Mouse (Mus musculus) lung, postnatal 36 days (tissue): Measurements from ENCODE around the gene Npb.
"Not testable (repeated sequence)": the region's sequence is repeated elsewhere in the genome, so short reads cannot be mapped to it uniquely, and the experiment has no call there.

Source experiments
- DNase-seq: peaks from one replicate; pipeline ENCODE4 v3.0.0; 2022; ENCODE audit warnings: mixed read lengths

Gene Npb

GRCm38 (mm10) chr11:120608241-120609034 is at the start of gene Npb:
Npb (plus strand) TSS chr11:120608477.
- no peak for DNase-seq

- DNase-seq, result not testable (repeated sequence)
These were observed 49.4 kb upstream of the Npb start for GRCm38 (mm10) chr11:120558843-120559242.

GRCm38 (mm10) chr11:120560952-120561728 is 47.1 kb upstream of the Npb start:
- DNase-seq, result no peak

- DNase-seq, result no peak
These were observed 45.3 kb upstream of the Npb start for GRCm38 (mm10) chr11:120562949-120563348.

- no peak for DNase-seq
These were observed 43.2 kb upstream of the Npb start for GRCm38 (mm10) chr11:120565114-120565513.

- no peak for DNase-seq
These were observed 40.0 kb upstream of the Npb start for GRCm38 (mm10) chr11:120568324-120568723.

GRCm38 (mm10) chr11:120571122-120571521 is 37.2 kb upstream of the Npb start:
- no peak for DNase-seq

GRCm38 (mm10) chr11:120571754-120572416 is 36.4 kb upstream of the Npb start:
- DNase-seq, result no peak

GRCm38 (mm10) chr11:120572417-120572751 is 35.9 kb upstream of the Npb start:
- DNase-seq, result no peak

GRCm38 (mm10) chr11:120572752-120573584 is 35.3 kb upstream of the Npb start, which contains the start of gene P4hb:
P4hb (minus strand) TSS chr11:120573253.
- peak; percentile 99 for DNase-seq

- DNase-seq, result peak; percentile 18
These were observed 34.5 kb upstream of the Npb start for GRCm38 (mm10) chr11:120573585-120574277.

GRCm38 (mm10) chr11:120574278-120574600 is 34.0 kb upstream of the Npb start:
- DNase-seq, result no peak

GRCm38 (mm10) chr11:120575046-120575445 is 33.2 kb upstream of the Npb start:
- DNase-seq, result no peak

GRCm38 (mm10) chr11:120575940-120576339 is 32.3 kb upstream of the Npb start:
- DNase-seq, result no peak

GRCm38 (mm10) chr11:120576365-120576981 is 31.8 kb upstream of the Npb start:
- DNase-seq, result no peak

- DNase-seq, result no peak
These were observed 30.9 kb upstream of the Npb start for GRCm38 (mm10) chr11:120577211-120578023.

- no peak for DNase-seq
These were observed 30.1 kb upstream of the Npb start for GRCm38 (mm10) chr11:120578024-120578693.

GRCm38 (mm10) chr11:120578694-120579243 is 29.5 kb upstream of the Npb start:
- no peak for DNase-seq

GRCm38 (mm10) chr11:120579316-120580107 is 28.8 kb upstream of the Npb start:
- peak; percentile 85 for DNase-seq
